Mouse (Mus musculus): ENCODE data around the gene Snx7.

DNA sequence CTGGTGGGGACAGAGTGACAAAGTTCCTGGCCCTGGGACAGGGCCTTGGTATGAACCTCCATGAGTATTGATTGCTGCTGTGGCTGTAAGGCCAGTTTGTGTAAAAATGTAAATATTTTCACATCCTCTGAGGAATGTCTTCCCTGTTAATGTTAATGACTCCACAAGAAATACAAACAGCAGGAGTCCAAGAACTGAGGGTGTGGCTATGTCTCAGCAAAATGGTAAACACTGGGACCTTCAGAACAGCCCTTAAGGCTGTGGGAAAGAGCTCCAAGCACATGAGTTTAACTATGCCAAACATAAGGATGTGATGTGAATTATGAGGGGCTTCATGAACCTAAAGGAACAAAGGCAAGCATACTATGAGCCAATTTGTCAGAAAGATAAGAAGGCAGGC is 74.2 kb downstream of the Snx7 start:
- TF ChIP-seq CTCF (IDR thresholded peaks at IDR 0.05; ENCODE audit: control insufficient read depth, insufficient read depth, insufficient read length) = no peak
- no peak for TF ChIP-seq MAX (IDR thresholded peaks at IDR 0.05)
- no peak for TF ChIP-seq USF1 (IDR thresholded peaks at IDR 0.05; ENCODE audit: low read depth)
